Mouse (Mus musculus): Measurements from ENCODE around the gene Irf1. TPM values are rescaled to one million over a fixed set of nuclear protein-coding genes. Genes with fewer than 3 reads are reported as not detected.

The Irf1 gene
- total and polyA plus RNA-seq, 2 experiments from 2014 or later: 3.2 to 3.7 TPM

- H3K27ac ChIP-seq (ENCODE audit: low read depth, low read length): no peak overlapping the region
- ATAC-seq: no peak
- H3K9me3 ChIP-seq (ENCODE audit: low read length): no peaks in the 10 kb centered on the region
- H3K4me3 ChIP-seq (ENCODE audit: low read depth, low read length): no peak overlapping the region
- no peaks in the 10 kb centered on the region for H3K36me3 ChIP-seq (ENCODE audit: insufficient read depth)
- DNase-seq: no peak
- H3K4me1 ChIP-seq (ENCODE audit: insufficient read depth): no peaks in the 10 kb centered on the region
- H3K4me2 ChIP-seq (ENCODE audit: low read depth): no peak overlapping the region
- H3K27me3 ChIP-seq (ENCODE audit: insufficient read depth, low read length): no peaks in the 10 kb centered on the region
- 71% methylated on average over 6 of the region's 6 CpGs for WGBS
- H3K9ac ChIP-seq: no peak overlapping the region
- TF ChIP-seq CTCF (IDR thresholded peaks at IDR 0.05; ENCODE audit: low read depth): no peak
Observed at GRCm38 (mm10) chr11:53818794-53819193, 49.0 kb downstream of the Irf1 start.

- DNase-seq: no peak
- no peak overlapping the region for H3K4me3 ChIP-seq (ENCODE audit: low read depth, low read length)
- 89% methylated on average over 6 of the region's 6 CpGs for whole genome bisulfite sequencing
- H3K27me3 ChIP-seq (ENCODE audit: insufficient read depth, low read length): no peaks in the 10 kb centered on the region
- H3K4me1 ChIP-seq (ENCODE audit: insufficient read depth): no peaks in the 10 kb centered on the region
- no peak overlapping the region for H3K4me2 ChIP-seq (ENCODE audit: low read depth)
- H3K36me3 ChIP-seq (ENCODE audit: insufficient read depth): no peaks in the 10 kb centered on the region
- ATAC-seq: no peak
- H3K9ac ChIP-seq: no peak overlapping the region
- TF ChIP-seq CTCF (IDR thresholded peaks at IDR 0.05; ENCODE audit: low read depth): no peak
- no peak overlapping the region for H3K27ac ChIP-seq (ENCODE audit: low read depth, low read length)
- no peaks in the 10 kb centered on the region for H3K9me3 ChIP-seq (ENCODE audit: low read length)
Observed at GRCm38 (mm10) chr11:53819511-53819910, 49.7 kb downstream of the Irf1 start.

GRCm38 (mm10) chr11:53820516-53821170 is 50.8 kb downstream of the Irf1 start:
- Histone ChIP-seq H3K4me2 (ENCODE audit: low read depth) (no peak overlapping the region), H3K36me3 (ENCODE audit: insufficient read depth) (no peaks in the 10 kb centered on the region), H3K9ac (no peak overlapping the region), H3K27ac (ENCODE audit: low read depth, low read length) (no peak overlapping the region), H3K27me3 (ENCODE audit: insufficient read depth, low read length) (no peaks in the 10 kb centered on the region), H3K4me1 (ENCODE audit: insufficient read depth) (no peaks in the 10 kb centered on the region), H3K4me3 (ENCODE audit: low read depth, low read length) (no peak overlapping the region), H3K9me3 (ENCODE audit: low read length) (no peaks in the 10 kb centered on the region)
- DNase-seq (no peak), ATAC-seq (no peak)
- no peak for TF ChIP-seq CTCF (IDR thresholded peaks at IDR 0.05; ENCODE audit: low read depth)
- 91% methylated on average over 13 of the region's 13 CpGs for WGBS

- no peak for TF ChIP-seq CTCF (IDR thresholded peaks at IDR 0.05; ENCODE audit: low read depth)
- Histone ChIP-seq H3K9ac (no peak overlapping the region), H3K9me3 (ENCODE audit: low read length) (no peaks in the 10 kb centered on the region), H3K4me1 (ENCODE audit: insufficient read depth) (no peaks in the 10 kb centered on the region), H3K27ac (ENCODE audit: low read depth, low read length) (no peak overlapping the region), H3K4me2 (ENCODE audit: low read depth) (no peak overlapping the region), H3K4me3 (ENCODE audit: low read depth, low read length) (no peak overlapping the region), H3K27me3 (ENCODE audit: insufficient read depth, low read length) (no peaks in the 10 kb centered on the region), H3K36me3 (ENCODE audit: insufficient read depth) (no peaks in the 10 kb centered on the region)
- ATAC-seq (no peak), DNase-seq (no peak)
- 83% methylated on average over 11 of the region's 11 CpGs for WGBS
Observed at GRCm38 (mm10) chr11:53821230-53821944, 51.6 kb downstream of the Irf1 start.

- WGBS: 95% methylated on average over 3 of the region's 3 CpGs
- no peak overlapping the region for H3K27ac ChIP-seq (ENCODE audit: low read depth, low read length)
Observed at GRCm38 (mm10) chr11:53821945-53822338, 52.1 kb downstream of the Irf1 start.

GRCm38 (mm10) chr11:53825409-53825808 is 55.6 kb downstream of the Irf1 start:
- DNase-seq (no peak), ATAC-seq (no peak)
- H3K4me2 ChIP-seq (ENCODE audit: low read depth): no peak overlapping the region
- H3K9ac ChIP-seq: no peak overlapping the region
- WGBS: 89% methylated on average over 4 of the region's 4 CpGs
- H3K4me3 ChIP-seq (ENCODE audit: low read depth, low read length): no peak overlapping the region
- H3K27ac ChIP-seq (ENCODE audit: low read depth, low read length): no peak overlapping the region
- no peaks in the 10 kb centered on the region for H3K9me3 ChIP-seq (ENCODE audit: low read length)
- H3K4me1 ChIP-seq (ENCODE audit: insufficient read depth): no peaks in the 10 kb centered on the region
- no peak for TF ChIP-seq CTCF (IDR thresholded peaks at IDR 0.05; ENCODE audit: low read depth)
- H3K27me3 ChIP-seq (ENCODE audit: insufficient read depth, low read length): no peaks in the 10 kb centered on the region
- no peaks in the 10 kb centered on the region for H3K36me3 ChIP-seq (ENCODE audit: insufficient read depth)

More at GRCm38 (mm10) chr11:53821945-53822338, 52.1 kb downstream of the Irf1 start:
- Histone ChIP-seq H3K9ac (no peak overlapping the region), H3K27me3 (ENCODE audit: insufficient read depth, low read length) (no peaks in the 10 kb centered on the region), H3K4me3 (ENCODE audit: low read depth, low read length) (no peak overlapping the region), H3K4me2 (ENCODE audit: low read depth) (no peak overlapping the region), H3K4me1 (ENCODE audit: insufficient read depth) (no peaks in the 10 kb centered on the region), H3K9me3 (ENCODE audit: low read length) (no peaks in the 10 kb centered on the region), H3K36me3 (ENCODE audit: insufficient read depth) (no peaks in the 10 kb centered on the region)
- no peak for ATAC-seq
- no peak for DNase-seq
- TF ChIP-seq CTCF (IDR thresholded peaks at IDR 0.05; ENCODE audit: low read depth): no peak

Small RNA genes lying within 50 kb of the gene (microRNA-seq; reads per million reads assigned to microRNA genes)
- 0 reads per million in 2 experiments for gene Mir7671

Other genes with a start within 250 kb of the Irf1 start
- gene Kif3a, start 202.6 kb upstream of the Irf1 start, total RNA-seq (2014; rRNA removed): 103 and 118 TPM in 2 replicates
- 241 and 330 TPM in 2 replicates for gene Kif3a, start 202.6 kb upstream of the Irf1 start, polyA plus RNA-seq (2015; fragmentation: Nextera tagmentation; extraction: Ambion mirVana)
- not detected in 2 replicates for gene Il4, start 151.3 kb upstream of the Irf1 start, total RNA-seq (2014; rRNA removed)
- gene Il4, start 151.3 kb upstream of the Irf1 start, polyA plus RNA-seq (2015; fragmentation: Nextera tagmentation; extraction: Ambion mirVana): 2.5 and 3.4 TPM in 2 replicates
- not detected in 2 replicates for gene Il13, start 135.3 kb upstream of the Irf1 start, total RNA-seq (2014; rRNA removed)
- gene Il13, start 135.3 kb upstream of the Irf1 start, polyA plus RNA-seq (2015; fragmentation: Nextera tagmentation; extraction: Ambion mirVana): not detected in 2 replicates
- 7.1 and 9.2 TPM in 2 replicates for gene Rad50, start 62.7 kb upstream of the Irf1 start, total RNA-seq (2014; rRNA removed)
- 8.6 and 11.8 TPM in 2 replicates for gene Rad50, start 62.7 kb upstream of the Irf1 start, polyA plus RNA-seq (2015; fragmentation: Nextera tagmentation; extraction: Ambion mirVana)
- gene Il5, start 49.2 kb upstream of the Irf1 start, total RNA-seq (2014; rRNA removed): 0.23 and 0.29 TPM in 2 replicates
- gene Il5, start 49.2 kb upstream of the Irf1 start, polyA plus RNA-seq (2015; fragmentation: Nextera tagmentation; extraction: Ambion mirVana): 0.10 and 0.18 TPM in 2 replicates
- gene Gm17334, start 3.2 kb downstream of the Irf1 start, total RNA-seq (2014; rRNA removed): 1.5 TPM in 1 of 2 replicates, not detected in the other
- gene Gm17334, start 3.2 kb downstream of the Irf1 start, polyA plus RNA-seq (2015; fragmentation: Nextera tagmentation; extraction: Ambion mirVana): not detected in 2 replicates
- not detected in 2 replicates for gene Gm12216, start 89.2 kb downstream of the Irf1 start, total RNA-seq (2014; rRNA removed)
- gene Gm12216, start 89.2 kb downstream of the Irf1 start, polyA plus RNA-seq (2015; fragmentation: Nextera tagmentation; extraction: Ambion mirVana): 0.40 and 0.77 TPM in 2 replicates
- gene Slc22a5, start 121.6 kb downstream of the Irf1 start, total RNA-seq (2014; rRNA removed): 16.0 and 16.2 TPM in 2 replicates
- 12.9 and 13.4 TPM in 2 replicates for gene Slc22a5, start 121.6 kb downstream of the Irf1 start, polyA plus RNA-seq (2015; fragmentation: Nextera tagmentation; extraction: Ambion mirVana)
- 3.3 and 5.1 TPM in 2 replicates for gene Slc22a21, start 210.3 kb downstream of the Irf1 start, total RNA-seq (2014; rRNA removed)
- 2.4 and 4.8 TPM in 2 replicates for gene Slc22a21, start 210.3 kb downstream of the Irf1 start, polyA plus RNA-seq (2015; fragmentation: Nextera tagmentation; extraction: Ambion mirVana)

Measured in forebrain, postnatal 0 days (tissue).